Mouse (Mus musculus) neural tube, embryonic 12.5 days (tissue): Measurements from ENCODE around the gene Adck1. TPM values are rescaled to one million over a fixed set of nuclear protein-coding genes. Genes with fewer than 3 reads are reported as not detected.

ENCODE experiments used
- polyA plus RNA-seq: library from polyadenylated mRNA; unstranded; fragments of >200 nt; fragmentation: Nextera tagmentation; extraction: Ambion mirVana; gene quantifications from 2 replicates; pipeline ENCODE4 v1.2.1, GENCODE M21; 2016

The Adck1 gene
- polyA plus RNA-seq, 1 experiment from 2014 or later: 23.6 TPM

Other genes with a start within 250 kb of the Adck1 start
- gene Gm10436, start 178.4 kb upstream of the Adck1 start, polyA plus RNA-seq: not detected in 2 replicates
- not detected in 2 replicates for gene Gm8332, start 110.5 kb upstream of the Adck1 start, polyA plus RNA-seq
- not detected in 2 replicates for gene Gm5662, start 86.1 kb upstream of the Adck1 start, polyA plus RNA-seq
- not detected in 2 replicates for gene Gm5039, start 36.5 kb upstream of the Adck1 start, polyA plus RNA-seq